Mouse (Mus musculus): ENCODE measurements around the gene Inca1. TPM values are rescaled to one million over a fixed set of nuclear protein-coding genes. Genes with fewer than 3 reads are reported as not detected.

Inca1 gene
- 1 to 10 TPM; 1.8 to 2.2 TPM for total RNA-seq (2021)
- long read RNA-seq, experiment 1, partial matches to known transcripts: 0 of 4 reads
- long read RNA-seq, experiment 1, other reads (novel, unspliced or antisense): 1 of 4 reads
- long read RNA-seq, experiment 2: 0 reads

DNA sequence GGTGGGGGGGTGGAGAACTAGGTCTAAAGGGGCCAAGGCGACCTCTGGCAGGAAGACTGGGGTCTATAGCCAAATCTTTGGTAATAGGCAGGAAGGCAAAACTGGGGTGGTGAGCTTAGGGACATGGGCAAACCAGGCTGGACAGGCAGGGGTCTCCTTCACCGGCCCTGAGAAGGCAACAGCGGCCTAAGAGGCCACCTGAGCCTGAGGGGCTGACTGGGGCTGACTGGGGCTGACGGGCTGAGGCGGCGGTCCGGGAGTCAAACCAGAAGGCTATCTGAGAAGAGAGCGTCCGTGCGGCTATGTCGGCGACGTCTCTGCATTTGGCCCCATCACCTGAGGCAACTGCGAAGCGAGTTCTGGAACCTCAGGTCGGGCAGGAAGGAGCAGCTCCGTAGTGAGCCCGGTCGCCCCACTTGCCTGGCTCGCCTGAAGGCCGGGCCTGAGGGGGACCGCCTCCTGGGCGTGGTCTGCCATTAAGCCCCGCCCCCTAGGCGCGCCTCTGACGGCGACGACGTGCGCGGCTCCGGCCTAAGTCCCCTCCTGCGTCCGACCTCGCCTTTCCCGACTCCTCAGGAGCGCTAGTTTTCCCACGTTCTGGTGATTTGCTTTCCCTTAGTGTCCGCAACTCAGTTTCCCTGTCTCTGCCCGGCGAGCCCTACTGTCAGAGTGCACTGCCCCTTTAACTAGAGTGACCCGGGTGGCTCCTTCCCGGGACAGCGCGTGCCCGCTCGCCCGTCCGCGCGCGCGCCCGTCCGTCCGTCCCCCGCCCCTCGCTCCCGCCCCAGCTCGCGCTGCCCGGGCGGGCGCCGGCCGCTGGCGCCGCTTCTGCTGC, at the start of gene Inca1, which contains the start of gene Kif1c:
Gene Inca1, minus strand, starts transcription at position 434 of the 835 bp plus-strand sequence.
Gene Kif1c, plus strand, starts transcription at position 827 of the 835 bp plus-strand sequence.
- peak; percentile 93 to 94 for DNase-seq (ENCODE audit: low spot score in 2 of 2)

DNA sequence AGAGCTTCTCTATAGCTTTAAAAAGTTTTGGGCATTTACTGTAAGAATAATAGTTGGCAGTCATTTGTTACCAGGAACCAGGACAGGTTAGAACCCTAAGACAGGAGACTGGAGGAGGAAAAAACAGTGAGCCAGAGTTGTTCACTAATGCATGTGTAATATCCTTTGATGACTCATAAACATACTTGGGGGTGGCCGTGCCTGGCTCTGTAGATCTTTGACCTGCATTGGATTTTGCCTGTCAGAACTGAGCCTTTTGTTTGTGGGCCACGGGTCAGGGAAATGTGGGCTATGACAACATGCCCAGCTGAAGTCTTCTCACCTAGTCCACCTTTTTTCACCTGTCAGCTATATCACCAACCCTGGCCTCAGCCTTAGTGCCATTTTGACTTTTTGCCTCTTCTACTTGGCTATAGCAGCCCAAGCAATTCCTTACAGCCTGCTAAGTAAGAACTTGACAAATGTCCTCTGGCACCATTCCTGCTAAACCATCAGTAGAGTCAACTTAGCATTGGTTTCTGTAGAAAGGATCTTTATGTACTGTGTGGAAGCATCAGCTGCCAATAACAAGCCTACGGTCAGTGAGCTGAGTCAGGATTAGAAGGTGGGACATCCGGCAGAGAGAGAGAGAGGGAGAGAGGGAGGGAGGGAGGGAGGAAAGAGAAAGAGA, 48.1 kb upstream of the Inca1 start:
- no peak for DNase-seq (ENCODE audit: low spot score in 2 of 2)

DNA sequence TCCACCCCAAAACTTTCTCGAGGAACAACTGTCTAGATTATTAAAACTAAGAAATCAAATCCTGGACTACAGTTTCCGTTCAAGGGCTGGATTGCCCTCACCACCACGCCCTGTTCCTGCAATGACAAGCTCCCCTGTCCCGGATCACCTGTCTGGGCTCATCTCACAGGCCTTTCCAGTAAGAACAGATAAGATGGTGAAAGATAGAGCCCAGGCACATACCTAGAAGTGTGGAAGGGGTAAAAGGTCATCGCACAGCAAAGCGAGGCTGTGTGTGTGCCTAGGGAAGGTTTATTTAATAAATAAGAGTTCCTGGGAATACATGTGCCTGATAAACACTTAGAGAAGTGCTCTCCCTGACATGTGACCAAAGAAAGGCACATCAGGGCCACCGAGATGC, 45.7 kb upstream of the Inca1 start:
- DNase-seq (ENCODE audit: low spot score in 2 of 2): no peak

DNA sequence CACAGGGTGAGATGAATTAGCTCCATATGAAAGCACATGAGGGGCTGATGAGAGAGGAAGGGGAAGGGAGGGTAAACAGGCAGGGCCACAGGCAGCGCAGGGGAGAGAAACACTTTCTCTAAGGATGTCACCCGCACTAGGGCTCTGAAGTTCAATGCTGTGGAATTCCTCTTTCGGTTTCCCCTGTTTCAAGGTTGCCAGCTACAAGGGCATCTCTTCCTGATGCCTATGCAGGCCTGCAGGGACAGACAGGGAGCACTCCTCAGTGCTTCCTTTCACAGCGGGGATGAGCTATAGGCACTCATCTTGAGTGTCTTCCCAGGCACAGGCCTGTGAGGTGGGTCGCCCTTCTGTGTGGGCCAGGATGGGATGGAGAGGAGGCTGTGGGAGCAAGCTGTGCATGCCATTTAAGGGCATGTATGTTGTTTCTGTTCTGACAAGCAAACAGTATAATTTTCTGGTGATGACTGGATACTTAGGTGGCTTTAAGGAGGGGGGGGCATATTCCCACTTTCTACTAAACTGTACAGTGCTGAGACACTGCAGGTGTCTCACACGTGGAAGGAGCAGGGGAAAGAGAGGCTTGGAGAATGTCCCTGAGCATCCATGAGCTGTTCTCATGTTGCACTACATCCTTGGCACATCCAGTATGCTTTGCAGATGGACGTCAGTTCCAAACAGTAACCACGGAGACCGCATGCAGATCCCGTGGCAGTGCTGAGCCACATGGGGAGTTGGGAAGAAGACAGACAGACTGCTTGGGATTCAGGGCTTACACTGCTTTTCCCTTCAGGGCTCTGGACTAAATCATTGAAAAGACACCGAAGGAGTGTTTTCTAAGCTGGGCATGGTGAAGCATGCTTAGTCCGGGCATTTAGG, 42.9 kb upstream of the Inca1 start:
- DNase-seq (ENCODE audit: low spot score in 2 of 2): no peak

DNA sequence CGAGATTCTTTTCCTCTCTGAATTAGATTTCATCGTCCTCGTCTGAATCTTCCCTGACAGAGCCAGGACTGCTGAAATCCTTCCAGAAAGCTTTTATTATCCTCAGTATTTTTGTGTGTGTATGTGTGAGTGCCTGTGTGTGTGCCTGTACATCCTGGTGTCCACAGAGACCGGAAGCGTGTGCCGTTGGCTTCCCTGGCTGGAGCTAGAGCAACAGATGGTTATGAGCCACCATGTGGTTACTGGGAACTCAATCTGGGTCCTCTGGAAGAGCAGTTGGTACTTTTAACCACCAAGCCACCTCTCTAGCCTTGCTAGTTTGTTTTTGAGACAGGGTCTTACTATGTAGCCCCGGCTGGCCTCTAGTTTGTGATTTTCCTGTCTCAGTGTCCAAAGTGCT, 42.2 kb upstream of the Inca1 start:
- DNase-seq (ENCODE audit: low spot score in 2 of 2): no peak

DNA sequence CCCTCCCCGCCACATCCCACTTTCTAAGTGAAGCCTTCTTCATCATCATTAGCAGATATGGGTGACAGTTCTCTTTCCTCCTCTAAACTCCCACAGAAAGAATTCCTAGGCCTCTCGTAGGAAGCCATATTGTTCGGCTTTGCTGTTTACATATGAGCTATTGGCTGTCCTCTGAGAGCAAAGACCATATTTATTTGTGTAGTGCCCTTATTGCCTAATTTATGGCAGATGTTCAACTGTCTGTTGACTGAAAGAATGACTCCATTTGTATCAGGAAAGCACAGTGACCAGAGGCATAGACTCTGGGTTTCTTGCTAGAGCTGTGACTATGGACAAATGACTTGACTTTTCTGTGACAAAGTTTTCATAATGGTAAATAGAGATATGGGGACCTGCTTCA, 41.6 kb upstream of the Inca1 start:
- no peak for DNase-seq (ENCODE audit: low spot score in 2 of 2)

DNA sequence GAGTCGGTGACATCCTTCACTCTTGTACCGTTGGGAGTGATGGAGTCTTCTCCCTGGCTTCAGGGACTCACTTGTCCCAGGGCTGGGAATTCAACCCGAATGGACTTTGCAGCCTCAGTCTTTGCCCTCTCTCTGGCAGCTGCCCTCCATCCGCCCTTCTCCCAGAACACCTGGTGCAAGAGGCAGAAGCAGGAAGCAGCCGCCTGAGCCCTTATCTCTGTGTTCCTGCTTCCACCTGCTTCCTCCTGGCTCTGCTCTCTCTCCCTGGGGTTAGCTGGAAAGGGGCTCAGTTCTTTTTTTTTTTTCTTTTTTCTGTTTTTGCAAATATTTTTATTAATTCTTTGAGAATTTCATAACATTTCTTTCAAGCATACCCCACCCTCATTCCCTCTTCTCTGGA, 37.8 kb upstream of the Inca1 start:
- DNase-seq (ENCODE audit: low spot score in 2 of 2): no peak

DNA sequence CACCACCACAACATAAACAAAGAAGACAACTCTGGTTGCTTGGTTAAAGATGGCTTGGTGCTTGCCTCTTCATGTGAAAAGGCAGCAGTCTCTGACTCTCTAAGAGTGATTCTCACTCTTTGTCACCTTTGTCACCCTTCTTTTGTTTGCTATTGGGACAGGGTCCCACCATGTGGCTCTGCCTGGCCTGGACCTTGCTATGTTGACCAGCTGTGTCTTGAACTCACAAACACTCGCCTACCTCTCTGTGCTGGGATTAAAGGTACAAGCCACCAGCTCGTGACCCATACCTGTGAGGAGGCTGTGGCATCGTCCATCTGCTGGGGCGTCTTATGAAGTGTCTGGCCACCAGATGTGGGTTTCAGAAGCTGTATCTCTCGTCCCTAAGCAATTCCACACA, 33.3 kb upstream of the Inca1 start:
- DNase-seq (ENCODE audit: low spot score in 2 of 2): no peak

DNA sequence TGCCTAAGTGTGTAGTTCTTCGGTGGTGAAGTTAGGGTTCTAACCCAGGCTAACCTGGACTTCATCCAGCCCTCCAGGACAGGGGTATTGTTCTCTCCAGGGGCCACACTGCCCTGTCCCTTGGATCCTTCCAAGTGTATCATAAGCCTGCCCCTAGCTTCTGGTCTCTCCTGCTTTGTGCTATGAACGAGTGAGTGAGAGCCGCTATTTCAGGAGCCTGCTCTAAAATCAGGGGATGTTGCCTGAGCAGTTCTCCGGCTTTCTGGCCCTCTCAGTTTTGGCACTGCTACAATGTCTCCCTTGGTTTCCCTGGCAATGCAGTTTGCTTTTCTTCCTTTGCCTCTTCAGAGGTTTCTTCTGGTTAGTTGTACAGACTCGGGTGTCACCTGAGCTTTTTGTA, 31.2 kb upstream of the Inca1 start:
- peak; percentile 19 to 55 for DNase-seq (ENCODE audit: low spot score in 2 of 2)

DNA sequence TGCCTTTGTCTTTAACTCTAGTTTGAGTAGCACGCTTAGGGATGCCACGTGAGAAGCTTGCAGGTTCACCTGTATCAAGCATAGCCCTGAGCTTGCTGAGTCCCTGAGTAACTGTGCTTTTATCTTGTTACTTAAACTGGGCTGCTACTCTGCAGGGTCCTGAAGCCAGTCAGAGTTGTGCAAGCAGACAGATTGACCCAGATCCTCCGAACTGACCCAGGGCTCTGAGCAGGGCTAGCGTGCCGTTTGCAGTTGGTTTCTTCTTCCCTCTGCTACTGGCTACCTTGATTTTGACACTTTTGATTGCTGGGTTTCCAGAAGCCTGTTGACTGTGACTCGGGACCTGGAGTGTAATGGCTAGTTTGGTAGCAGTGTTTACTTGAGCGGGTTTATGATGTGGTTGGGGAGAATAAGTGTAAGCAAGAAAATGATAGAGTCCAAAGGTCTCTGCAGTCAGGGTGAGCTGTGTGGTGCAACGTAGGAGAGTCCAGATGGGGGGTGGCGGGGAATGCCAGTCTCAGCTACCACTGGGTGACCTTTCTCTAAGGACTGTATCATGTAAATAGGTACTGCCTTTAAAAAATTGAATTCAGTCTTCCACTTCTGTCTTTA, 30.6 kb upstream of the Inca1 start:
- no peak for DNase-seq (ENCODE audit: low spot score in 2 of 2)

DNA sequence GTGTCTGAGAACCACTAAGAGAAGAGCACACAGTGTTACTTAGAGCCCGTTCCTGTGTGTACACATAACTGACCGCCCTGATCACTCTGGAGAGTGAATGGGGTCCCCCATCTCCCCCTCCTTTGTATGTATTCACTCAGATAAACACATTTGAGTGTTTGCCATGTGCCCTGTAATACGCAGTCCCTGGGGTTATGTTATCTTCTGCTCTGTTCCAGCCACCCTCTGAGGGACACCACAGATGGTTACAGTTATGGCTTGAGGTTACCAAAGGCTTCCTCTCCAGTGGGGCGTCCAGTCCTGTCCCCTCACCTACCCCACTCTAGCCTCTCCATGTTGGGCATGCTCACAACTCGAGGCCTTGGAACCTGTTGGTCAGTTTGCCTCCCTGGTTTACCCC, 27.4 kb upstream of the Inca1 start:
- no peak for DNase-seq (ENCODE audit: low spot score in 2 of 2)

DNA sequence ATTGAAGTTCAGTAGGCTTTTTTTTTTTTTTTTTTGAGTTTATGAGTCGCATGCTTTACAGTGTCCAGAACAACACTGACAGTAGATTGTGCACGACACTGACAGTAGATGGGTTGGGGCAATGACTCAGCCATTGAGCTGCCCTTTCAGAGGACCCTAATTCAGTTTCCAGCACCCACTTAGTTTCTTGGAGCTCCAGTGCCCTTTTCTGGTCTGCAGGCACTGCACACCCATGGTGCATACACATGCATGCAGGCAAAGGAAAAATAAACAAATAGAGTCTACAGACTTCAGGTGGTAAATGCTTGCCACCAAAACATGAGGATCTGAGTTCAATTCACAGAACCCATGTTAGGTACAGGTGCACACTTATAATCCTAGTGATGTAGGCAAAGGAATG, 26.6 kb upstream of the Inca1 start:
- DNase-seq (ENCODE audit: low spot score in 2 of 2): no peak

DNA sequence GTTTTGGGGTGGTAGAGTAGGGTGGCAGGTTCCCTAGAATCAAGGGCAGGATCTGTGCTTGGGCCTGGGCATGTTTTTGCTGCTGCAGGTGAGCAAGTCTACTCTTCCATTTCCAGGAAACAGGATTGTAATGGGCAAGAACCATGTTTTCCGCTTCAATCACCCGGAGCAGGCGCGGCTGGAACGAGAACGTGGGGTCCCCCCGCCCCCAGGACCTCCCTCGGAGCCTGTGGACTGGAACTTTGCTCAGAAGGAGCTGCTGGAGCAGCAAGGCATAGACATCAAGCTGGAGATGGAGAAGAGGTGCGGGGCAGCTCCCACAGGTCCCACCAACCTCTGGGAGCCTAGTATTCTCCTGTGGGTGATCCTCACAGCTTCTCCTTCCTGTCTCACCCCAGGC, 24.8 kb upstream of the Inca1 start:
- no peak for DNase-seq (ENCODE audit: low spot score in 2 of 2)

DNA sequence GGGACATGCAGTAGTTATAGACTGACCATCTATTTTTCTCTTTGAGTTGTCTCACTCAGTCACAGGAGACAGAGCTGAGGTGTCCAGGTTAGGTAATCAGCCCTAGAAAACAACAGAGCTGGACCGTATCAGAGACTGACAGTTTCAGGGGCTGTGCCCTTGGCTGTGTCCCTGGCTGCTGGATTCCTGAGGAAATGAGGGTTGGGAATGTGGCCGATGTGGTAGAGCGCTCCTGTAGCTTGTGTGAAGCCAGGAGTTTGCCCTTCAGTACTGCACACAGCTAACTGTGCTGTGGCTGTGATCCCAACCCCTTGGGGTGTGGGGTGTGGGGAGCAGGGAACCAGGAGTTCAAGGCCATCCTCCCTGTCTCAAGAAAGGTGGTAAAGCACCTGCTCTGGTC, 21.1 kb upstream of the Inca1 start:
- DNase-seq (ENCODE audit: low spot score in 2 of 2): no peak

DNA sequence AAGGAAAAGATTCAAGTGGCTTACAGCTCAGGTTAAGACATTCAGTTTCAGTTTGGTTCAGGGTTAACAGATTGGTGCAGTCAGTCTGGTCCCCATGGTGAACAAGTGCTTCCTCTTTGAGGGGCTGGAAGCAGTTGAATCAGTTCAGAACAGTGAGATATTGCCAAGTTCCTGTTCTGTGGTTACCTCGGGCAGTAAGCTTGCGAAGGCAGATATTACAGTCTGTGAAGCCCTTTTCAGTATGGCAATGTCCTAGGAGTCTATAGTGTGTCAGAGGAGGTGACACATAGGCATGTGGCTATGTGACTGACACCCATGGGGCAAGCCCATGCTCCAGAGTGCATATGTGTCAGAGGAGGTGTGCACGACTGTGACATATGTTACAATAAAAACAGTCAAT, 20.6 kb upstream of the Inca1 start:
- DNase-seq (ENCODE audit: low spot score in 2 of 2): no peak

DNA sequence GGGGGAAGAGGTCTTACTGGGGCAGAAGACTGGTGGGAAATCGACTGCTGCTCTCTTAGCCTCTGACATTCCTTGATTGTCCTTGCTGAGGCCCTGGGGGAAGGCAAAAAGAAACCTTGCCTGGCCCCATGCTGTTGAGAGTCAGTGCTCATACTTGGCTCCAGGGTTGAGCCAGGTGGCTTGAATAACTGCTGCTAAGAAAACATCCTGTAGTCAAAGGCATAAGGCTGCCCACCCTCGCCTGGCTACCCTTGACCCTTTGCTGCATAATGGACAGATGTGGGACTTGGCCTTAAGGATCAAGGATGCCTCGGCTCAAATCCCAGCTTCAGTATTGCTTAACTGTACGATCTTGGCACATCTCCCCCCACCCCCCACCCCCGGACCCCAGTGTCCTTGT, 18.5 kb upstream of the Inca1 start:
- no peak for DNase-seq (ENCODE audit: low spot score in 2 of 2)

DNA sequence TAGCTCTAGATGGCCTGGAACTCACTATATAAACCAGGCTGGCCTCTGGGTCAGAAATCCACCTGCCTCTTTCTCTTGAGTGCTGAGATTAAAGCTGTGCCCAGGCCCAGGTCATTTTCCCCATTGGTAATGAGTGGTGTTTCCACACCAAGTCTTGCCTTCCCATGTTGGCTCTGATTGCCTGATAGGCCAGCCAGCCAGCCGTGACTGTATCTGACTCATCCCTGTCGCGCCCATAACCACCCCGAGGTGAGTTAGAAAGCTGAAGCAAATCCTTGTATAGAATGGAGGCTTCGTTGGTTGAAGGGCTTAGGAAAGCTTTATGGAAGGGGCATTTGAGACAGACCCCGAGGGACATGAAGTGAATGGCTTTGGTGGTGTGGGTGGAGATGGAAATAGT, 15.9 kb upstream of the Inca1 start:
- no peak for DNase-seq (ENCODE audit: low spot score in 2 of 2)

DNA sequence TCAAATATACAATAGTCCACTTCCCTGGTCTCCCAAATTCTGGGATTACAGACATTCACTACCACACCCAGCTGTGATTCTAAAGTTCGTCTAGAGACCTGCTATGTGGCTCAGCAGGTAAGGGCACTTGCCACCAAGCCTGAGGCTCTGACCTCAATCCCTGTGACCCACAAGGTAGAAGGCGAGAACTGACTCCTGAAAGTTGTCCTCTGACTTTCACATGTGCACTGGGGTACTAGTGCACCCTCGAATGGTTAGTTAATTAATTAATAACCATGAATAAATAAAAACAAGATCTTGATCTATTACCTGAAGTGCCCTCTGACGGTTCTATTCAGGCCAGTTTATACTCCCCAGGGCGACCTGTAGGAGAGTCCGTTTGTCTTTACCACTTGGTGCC, 13.3 kb upstream of the Inca1 start:
- no peak for DNase-seq (ENCODE audit: low spot score in 2 of 2)

DNA sequence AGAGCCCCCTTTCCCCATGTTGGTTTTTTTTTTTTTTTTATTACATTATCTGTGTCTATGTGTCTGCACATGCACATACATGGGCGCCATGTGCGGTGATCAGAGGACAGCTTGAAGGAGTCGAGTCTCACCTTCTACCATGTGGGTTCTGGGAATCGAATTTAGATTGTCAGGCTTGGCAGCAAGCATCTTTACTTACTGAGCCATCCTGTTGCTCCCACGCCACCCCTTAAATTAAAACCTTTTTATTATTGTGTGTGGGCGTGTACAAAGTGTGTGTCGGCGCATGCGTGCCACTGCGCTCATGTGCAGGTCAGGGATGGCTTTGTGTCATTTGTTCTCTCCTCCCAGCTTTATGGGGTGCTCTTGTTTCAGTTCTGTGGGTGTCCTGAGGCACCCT, 11.1 kb upstream of the Inca1 start:
- DNase-seq (ENCODE audit: low spot score in 2 of 2): no peak

DNA sequence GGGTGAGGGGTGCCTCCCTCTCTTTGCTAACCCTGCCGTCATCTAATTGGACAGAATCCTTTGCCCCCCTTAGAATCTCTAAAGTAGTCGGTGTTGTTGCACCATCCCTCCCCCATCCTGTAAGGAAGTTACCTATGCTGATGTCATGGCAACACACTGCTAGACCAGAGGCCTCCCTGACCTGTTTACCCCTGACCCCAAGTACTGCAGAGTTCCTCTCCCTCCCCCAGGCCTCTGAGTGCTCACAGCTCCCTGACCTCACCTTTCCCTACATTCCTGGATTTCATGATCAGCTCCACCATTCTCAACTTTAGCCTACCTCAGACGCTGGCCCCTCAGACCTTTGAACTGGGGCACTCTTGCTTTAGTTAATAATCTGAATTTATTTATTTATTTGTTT, 6.2 kb upstream of the Inca1 start:
- no peak for DNase-seq (ENCODE audit: low spot score in 2 of 2)

DNA sequence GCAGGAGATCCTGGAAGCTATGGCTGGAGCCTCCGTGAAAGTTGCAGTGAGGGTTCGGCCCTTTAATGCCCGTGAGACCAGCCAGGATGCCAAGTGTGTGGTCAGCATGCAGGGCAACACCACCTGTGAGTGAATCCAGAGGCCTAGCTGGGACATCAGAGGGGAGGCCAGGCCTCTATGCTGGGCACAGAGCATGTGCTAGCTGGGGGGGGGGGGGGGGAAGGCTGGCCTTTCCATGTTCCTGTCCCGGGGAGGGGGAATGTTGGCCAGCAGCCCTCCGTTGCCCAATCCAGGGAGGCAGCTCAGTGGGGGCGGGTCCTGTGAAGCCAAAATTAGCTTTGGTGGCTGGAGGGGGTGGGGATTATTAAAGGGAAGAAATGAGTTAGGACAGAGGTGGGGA, 2.8 kb upstream of the Inca1 start:
- DNase-seq (ENCODE audit: low spot score in 2 of 2): no peak
